Mouse (Mus musculus) midbrain, embryonic 16.5 days (tissue): ENCODE measurements around the gene Cst12. TPM values are rescaled to one million over a fixed set of nuclear protein-coding genes. Genes with fewer than 3 reads are reported as not detected.
"Not testable (repeated sequence)": the region's sequence is repeated elsewhere in the genome, so short reads cannot be mapped to it uniquely, and the experiment has no call there.

Experiments
- ATAC-seq: fragments of 200-750 bp; cut with Nextera tagmentation; 2 replicates; pipeline ENCODE4 v1.8.0; 2017; ENCODE audit warnings: moderate TSS enrichment
- H3K27ac ChIP-seq: fragments of 300-500 bp; sonication (generic); 2 replicates; pipeline ENCODE4 v1.5.1; 2014; ENCODE audit warnings: mild to moderate bottlenecking, low read length, mixed read lengths
- H3K27me3 ChIP-seq: fragments of 300-500 bp; sonication (generic); 2 replicates; pipeline ENCODE4 v1.6.1; 2014; ENCODE audit warnings: low read depth, low read length, mixed read lengths; ENCODE audit not compliant: control insufficient read depth, insufficient read depth
- H3K36me3 ChIP-seq: fragments of 300-500 bp; sonication (generic); 2 replicates; pipeline ENCODE4 v1.6.1; 2014; ENCODE audit warnings: mild to moderate bottlenecking, low read length, moderate library complexity, mixed read lengths; ENCODE audit not compliant: control insufficient read depth, insufficient read depth
- H3K4me1 ChIP-seq: fragments of 300-500 bp; sonication (generic); 2 replicates; pipeline ENCODE4 v1.6.1; 2014; ENCODE audit warnings: mild to moderate bottlenecking, low read length, mixed read lengths; ENCODE audit not compliant: control insufficient read depth, insufficient read depth
- H3K4me2 ChIP-seq: fragments of 300-500 bp; sonication (generic); 2 replicates; pipeline ENCODE4 v1.6.1; 2014; ENCODE audit warnings: mild to moderate bottlenecking, low read length, mixed read lengths
- H3K4me3 ChIP-seq: fragments of 300-500 bp; sonication (generic); 2 replicates; pipeline ENCODE4 v1.5.1; 2014; ENCODE audit warnings: low read depth, mild to moderate bottlenecking, low read length, moderate library complexity, mixed read lengths
- H3K9ac ChIP-seq: fragments of 300-500 bp; sonication (generic); 2 replicates; pipeline ENCODE4 v1.6.1; 2014; ENCODE audit warnings: low read depth, low read length, mixed read lengths
- H3K9me3 ChIP-seq: fragments of 300-500 bp; sonication (generic); replicated peaks from 2 replicates; pipeline ENCODE4 v1.6.1; 2014; ENCODE audit warnings: mild to moderate bottlenecking, low read length, mixed read lengths; ENCODE audit not compliant: control insufficient read depth, poor library complexity, severe bottlenecking
- WGBS: fragments of 180-500 bp; shearing (Covaris S2); extraction: QIAGEN DNeasy Blood & Tissue Kit; methylation state at CpG from one replicate; pipeline ENCODE4 v1.1.7; 2014; 5-methylcytosine and 5-hydroxymethylcytosine counted together
- polyA plus RNA-seq: library from polyadenylated mRNA; unstranded; fragments of >200 nt; fragmentation: Nextera tagmentation; extraction: Ambion mirVana; gene quantifications from 2 replicates; pipeline ENCODE4 v1.2.1, GENCODE M21; 2015

The Cst12 gene
- polyA plus RNA-seq: not detected in 2 replicates

DNA sequence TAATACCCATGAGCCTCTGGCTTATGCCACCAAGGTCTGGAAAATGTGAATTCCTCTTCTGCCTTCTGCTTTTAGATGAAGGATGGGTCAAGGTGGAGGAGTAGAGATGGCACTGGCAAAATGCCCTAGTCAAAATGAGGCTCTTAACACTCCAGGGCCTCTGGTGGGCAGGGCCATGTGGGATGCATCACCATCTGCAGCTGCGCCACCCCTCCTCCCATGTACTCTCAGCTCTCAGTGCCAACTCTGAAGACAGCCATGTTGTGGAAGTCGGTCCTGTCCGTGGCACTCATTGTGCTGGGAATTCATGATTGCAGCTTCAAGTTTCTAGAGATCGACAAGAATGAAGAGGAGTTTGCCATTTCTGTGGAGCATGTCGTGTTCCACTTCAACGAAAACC is at the start of gene Cst12:
TSS of gene Cst12 (plus strand) at position 220 of the 400 bp plus-strand sequence.
- WGBS: 95% methylated on average over 6 of the region's 6 CpGs
- no peak within 1 kb of the TSS for H3K27ac ChIP-seq
- H3K4me2 ChIP-seq: no peak within 1 kb of the TSS
- ATAC-seq: no peak
- H3K36me3 ChIP-seq: no peaks in the 10 kb centered on the region
- H3K4me1 ChIP-seq: no peaks in the 10 kb centered on the region
- H3K9ac ChIP-seq: no peak within 1 kb of the TSS
- H3K4me3 ChIP-seq: no peak within 1 kb of the TSS
- no peaks in the 10 kb centered on the region for H3K27me3 ChIP-seq
- H3K9me3 ChIP-seq: no peaks in the 10 kb centered on the region

DNA sequence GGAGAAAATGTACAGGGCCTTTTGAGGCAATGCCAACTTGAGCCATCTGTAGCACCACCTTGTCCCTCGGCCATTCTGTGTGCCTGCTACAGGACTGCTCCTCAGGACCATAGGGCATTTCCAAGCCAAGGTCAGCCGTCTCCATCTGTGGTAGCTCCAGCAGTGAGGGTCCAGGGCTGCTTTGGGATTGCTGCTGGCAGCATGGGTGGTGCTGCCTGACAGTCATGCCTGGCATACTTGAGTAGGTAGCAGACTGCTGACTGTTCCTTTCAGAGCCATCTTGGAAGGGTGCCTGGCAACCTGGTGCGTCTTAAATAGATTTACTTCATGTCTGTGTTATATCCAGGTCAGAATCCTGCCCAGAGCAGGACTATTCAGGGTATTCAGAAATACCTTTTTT is 46.2 kb upstream of the Cst12 start:
- no peak for ATAC-seq
- WGBS: 82% methylated on average over 3 of the region's 3 CpGs
- H3K27ac ChIP-seq: no peak overlapping the region
- H3K9me3 ChIP-seq: no peaks in the 10 kb centered on the region
- H3K4me3 ChIP-seq: no peak overlapping the region
- H3K27me3 ChIP-seq: no peaks in the 10 kb centered on the region
- no peak overlapping the region for H3K9ac ChIP-seq
- H3K4me2 ChIP-seq: no peak overlapping the region
- H3K36me3 ChIP-seq: no peaks in the 10 kb centered on the region
- no peaks in the 10 kb centered on the region for H3K4me1 ChIP-seq

GRCm38 (mm10) chr2:148743846-148744407 is 45.2 kb upstream of the Cst12 start:
- 84% methylated on average over 3 of the region's 3 CpGs for WGBS

DNA sequence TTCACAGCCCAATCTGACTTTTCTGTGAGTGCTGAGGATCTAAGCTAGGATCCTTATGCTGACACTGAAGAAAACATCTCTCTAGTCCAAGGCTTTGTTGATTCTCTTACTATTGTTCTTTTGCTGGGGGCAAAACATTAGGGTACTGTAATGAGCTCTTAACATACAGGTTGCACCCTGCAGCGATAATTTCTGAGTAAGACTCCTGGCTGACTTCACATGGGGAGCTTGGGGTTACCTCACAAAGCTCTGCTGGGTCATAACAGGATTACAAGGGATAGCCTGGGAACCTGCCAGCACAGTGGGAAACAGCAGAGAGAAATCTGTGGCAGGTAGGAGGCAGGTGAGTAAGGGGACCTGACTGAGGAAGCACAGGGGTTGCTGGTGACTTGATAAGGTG is 39.1 kb upstream of the Cst12 start, which contains the start of gene Cstl1:
TSS of gene Cstl1 (plus strand) at position 301 of the 400 bp plus-strand sequence.
- Histone ChIP-seq H3K9ac (no peak within 1 kb of the TSS), H3K4me1 (no peaks in the 10 kb centered on the region), H3K27me3 (no peaks in the 10 kb centered on the region), H3K27ac (no peak within 1 kb of the TSS), H3K4me3 (no peak within 1 kb of the TSS), H3K36me3 (no peaks in the 10 kb centered on the region), H3K9me3 (no peaks in the 10 kb centered on the region), H3K4me2 (no peak within 1 kb of the TSS)
- 83% methylated on average over 1 of the region's 1 CpGs for WGBS
- ATAC-seq: no peak

More at GRCm38 (mm10) chr2:148743846-148744407, 45.2 kb upstream of the Cst12 start:
- no peak overlapping the region for H3K27ac ChIP-seq
- no peaks in the 10 kb centered on the region for H3K27me3 ChIP-seq
- ATAC-seq: no peak
- H3K4me1 ChIP-seq: no peaks in the 10 kb centered on the region
- H3K4me2 ChIP-seq: no peak overlapping the region
- H3K36me3 ChIP-seq: no peaks in the 10 kb centered on the region
- no peaks in the 10 kb centered on the region for H3K9me3 ChIP-seq
- no peak overlapping the region for H3K9ac ChIP-seq
- no peak overlapping the region for H3K4me3 ChIP-seq

DNA sequence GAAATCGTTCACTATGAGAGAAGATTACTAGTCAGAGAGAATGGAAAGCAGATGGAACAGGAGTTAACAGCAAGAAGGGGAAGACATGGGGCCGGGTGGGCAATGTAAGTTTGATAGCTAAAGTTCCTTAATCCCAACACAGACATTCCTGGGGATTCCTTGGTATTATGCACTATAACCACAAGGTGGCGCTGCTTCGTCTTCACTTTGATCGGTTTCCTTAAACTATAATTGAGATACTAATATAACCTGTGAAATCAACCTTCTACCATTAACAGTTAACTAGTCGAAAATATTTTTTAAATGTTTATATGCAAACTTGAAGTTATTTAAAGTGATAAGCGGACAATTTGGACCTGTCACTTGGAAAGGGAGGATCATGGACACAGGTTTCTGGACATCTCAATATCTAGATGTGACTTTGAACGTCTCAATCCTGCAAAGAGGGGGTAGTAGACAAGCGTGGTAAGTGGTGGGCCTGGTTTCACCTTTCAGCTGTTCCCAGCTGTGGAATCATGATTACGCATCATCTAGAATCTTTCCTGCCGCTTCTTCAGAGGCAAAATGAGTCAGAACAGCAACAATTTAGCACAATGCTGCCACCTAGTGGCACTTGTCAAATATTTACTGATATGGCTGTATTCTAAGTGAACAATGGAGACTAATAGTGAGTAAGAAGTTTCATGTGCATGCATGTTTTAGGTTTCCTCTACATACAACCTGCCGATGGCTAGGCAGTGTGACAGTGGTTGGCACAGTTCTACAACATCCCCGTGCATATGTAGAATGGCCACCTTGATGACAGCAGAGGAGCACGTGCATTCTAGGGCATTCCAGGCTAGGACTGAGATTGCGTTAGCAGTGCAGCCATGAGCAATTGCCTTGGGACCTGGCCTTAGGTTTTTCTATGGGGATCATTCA is 37.0 kb upstream of the Cst12 start:
- H3K36me3 ChIP-seq: no peaks in the 10 kb centered on the region
- no peaks in the 10 kb centered on the region for H3K27me3 ChIP-seq
- H3K9ac ChIP-seq: peak overlapping the region; percentile 60; the same call in 1 of the 2 replicates
- H3K4me2 ChIP-seq: peak overlapping the region; percentile 77
- H3K4me3 ChIP-seq: peak overlapping the region; percentile 41
- no peak overlapping the region for H3K27ac ChIP-seq
- H3K9me3 ChIP-seq: no peaks in the 10 kb centered on the region
- ATAC-seq: peak; percentile 92
- 16% methylated on average over 15 of the region's 15 CpGs for WGBS
- H3K4me1 ChIP-seq: no peaks in the 10 kb centered on the region

- WGBS: 68% methylated on average over 1 of the region's 1 CpGs
Observed at GRCm38 (mm10) chr2:148754310-148754846, 34.8 kb upstream of the Cst12 start.

GRCm38 (mm10) chr2:148763648-148764388 is 25.3 kb upstream of the Cst12 start:
- H3K4me3 ChIP-seq: no peak overlapping the region
- no peak overlapping the region for H3K9ac ChIP-seq
- no peak for ATAC-seq
- H3K27me3 ChIP-seq: no peaks in the 10 kb centered on the region
- no peaks in the 10 kb centered on the region for H3K36me3 ChIP-seq
- 94% methylated on average over 1 of the region's 1 CpGs for WGBS
- no peak overlapping the region for H3K4me2 ChIP-seq
- no peaks in the 10 kb centered on the region for H3K9me3 ChIP-seq
- H3K27ac ChIP-seq: no peak overlapping the region
- no peaks in the 10 kb centered on the region for H3K4me1 ChIP-seq

More at GRCm38 (mm10) chr2:148754310-148754846, 34.8 kb upstream of the Cst12 start:
- Histone ChIP-seq H3K36me3 (no peaks in the 10 kb centered on the region), H3K9me3 (no peaks in the 10 kb centered on the region), H3K4me3 (no peak overlapping the region), H3K9ac (no peak overlapping the region), H3K27me3 (no peaks in the 10 kb centered on the region), H3K4me2 (no peak overlapping the region), H3K27ac (no peak overlapping the region), H3K4me1 (no peaks in the 10 kb centered on the region)
- ATAC-seq: no peak

DNA sequence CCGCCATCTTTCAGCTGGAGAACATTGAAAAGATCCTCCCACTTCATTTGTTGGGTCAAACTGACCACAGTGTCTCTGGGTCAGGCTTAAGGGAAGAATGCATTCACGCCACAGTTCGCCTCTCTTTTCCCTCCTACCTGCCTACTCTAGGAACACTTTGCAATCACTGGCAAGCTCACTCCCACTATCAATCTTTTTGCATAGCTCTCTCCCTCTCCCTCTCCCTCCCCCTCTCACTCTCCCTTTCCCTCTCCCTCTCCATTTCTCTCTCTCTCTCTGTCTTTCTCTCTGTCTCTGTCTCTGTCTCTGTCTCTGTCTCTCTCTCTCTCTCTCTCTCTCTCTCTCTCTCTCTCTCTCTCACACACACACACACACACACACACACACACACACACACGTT is 17.8 kb upstream of the Cst12 start, which contains the start of gene Cst11:
TSS of gene Cst11 (minus strand) at position 101 of the 400 bp plus-strand sequence.
- not testable (repeated sequence) for ATAC-seq, H3K4me1 ChIP-seq, H3K4me2 ChIP-seq, H3K9me3 ChIP-seq, H3K9ac ChIP-seq, H3K36me3 ChIP-seq, H3K27me3 ChIP-seq, H3K27ac ChIP-seq, H3K4me3 ChIP-seq
- WGBS: 83% methylated on average over 4 of the region's 4 CpGs
